Mouse (Mus musculus) gastrocnemius, postnatal 14 days (tissue): ENCODE measurements at regions not wholly inside any gene's neighbourhood (a gene's known extent, or its start where the extent isn't known, plus 50 kb on each side); places are given as distances from the start of the nearest gene placed in this dataset.
A peak's percentile ranks its signal among the peaks of the same experiment; 100 is the strongest.

Experiments
- DNase-seq: peaks from one replicate; pipeline ENCODE4 v3.0.0; 2021; ENCODE audit warnings: mixed read lengths
- intact Hi-C: fragments of 180-260 bp; cut with DNase I; formaldehyde crosslinking; loops from one replicate; pipeline ENCODE4 v1.15.1; 2025; ENCODE audit warnings: low total_unique reads

DNA sequence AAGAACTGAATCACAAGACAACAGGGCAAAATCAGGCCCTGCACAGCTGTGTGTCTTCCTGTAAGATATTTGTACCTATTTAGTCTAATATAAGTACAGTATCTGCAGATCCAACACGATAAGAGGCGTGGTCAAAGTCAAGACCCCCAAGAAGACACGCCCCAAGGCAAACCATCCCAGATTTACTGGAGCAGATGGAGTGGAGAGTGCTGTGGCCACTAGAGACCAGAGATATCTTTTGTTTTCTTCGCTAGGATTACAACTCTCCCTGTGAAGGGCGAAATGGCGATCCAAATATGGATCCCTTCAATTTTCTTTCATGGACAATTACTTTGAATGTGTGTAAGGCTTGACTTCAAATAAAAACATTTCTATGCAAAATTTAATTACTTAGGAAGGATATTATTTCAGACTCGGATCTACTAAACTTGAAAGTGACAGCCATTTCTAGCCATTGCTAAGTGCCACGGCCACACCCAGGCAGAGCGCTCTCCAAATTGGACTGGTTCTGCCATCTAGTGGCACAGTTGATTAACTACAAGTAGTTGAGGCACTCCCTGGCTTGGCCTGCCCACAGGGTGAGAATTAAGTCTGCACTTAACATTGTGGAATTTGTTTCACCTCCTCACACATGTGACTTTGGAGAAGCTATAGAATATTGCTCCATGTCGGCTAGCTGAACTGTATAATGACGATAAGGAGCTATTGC is 140.4 kb upstream of the Gm9833 start:
- intact Hi-C loops: loop anchor here (2.0 to 5.0 kb wide), 2 partner anchors 237 to 350 kb away; no protein-coding TSS in a partner anchor
- peak; percentile 65 for DNase-seq

DNA sequence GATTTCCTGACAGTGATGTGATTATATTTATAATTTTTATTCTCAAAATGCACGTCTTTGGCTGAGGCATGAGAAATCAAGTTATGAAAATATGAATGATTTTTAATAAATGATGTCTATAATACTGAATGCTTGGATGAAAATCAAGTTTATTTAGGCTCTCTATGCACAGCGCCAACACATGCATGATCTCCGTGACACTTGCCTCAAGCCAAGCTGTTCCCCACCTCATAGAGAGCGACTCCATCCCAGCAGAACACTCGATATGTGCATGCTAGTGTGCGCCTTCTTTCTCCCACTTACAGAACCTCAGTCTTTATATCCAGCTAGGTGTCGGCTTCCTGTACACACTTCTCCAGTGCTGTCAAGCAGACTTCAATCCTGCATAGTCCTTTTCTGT is 139.8 kb upstream of the Gm9833 start:
- no peak for DNase-seq
- intact Hi-C loops: loop anchor here (5.0 kb wide), 1 partner anchor 351 kb away; no protein-coding TSS in a partner anchor

DNA sequence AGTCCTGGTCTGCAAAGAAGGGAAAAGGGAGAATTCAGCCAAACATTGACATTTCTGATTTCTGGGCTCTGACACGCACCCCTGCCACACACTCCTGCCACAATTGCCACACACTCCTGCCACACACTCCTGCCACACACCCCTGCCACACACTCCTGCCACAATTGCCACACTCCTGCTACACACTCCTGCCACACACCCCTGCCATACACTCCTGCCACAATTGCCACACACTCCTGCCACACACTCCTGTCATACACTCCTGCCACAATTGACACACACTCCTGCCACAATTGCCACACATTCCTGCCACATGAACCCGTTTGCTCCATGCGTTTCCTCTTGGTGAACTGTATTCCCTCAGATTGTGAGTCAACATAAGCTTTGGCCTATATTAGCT is 130.0 kb upstream of the Gm9833 start:
- DNase-seq: no peak
- intact Hi-C loops: no loop called here

DNA sequence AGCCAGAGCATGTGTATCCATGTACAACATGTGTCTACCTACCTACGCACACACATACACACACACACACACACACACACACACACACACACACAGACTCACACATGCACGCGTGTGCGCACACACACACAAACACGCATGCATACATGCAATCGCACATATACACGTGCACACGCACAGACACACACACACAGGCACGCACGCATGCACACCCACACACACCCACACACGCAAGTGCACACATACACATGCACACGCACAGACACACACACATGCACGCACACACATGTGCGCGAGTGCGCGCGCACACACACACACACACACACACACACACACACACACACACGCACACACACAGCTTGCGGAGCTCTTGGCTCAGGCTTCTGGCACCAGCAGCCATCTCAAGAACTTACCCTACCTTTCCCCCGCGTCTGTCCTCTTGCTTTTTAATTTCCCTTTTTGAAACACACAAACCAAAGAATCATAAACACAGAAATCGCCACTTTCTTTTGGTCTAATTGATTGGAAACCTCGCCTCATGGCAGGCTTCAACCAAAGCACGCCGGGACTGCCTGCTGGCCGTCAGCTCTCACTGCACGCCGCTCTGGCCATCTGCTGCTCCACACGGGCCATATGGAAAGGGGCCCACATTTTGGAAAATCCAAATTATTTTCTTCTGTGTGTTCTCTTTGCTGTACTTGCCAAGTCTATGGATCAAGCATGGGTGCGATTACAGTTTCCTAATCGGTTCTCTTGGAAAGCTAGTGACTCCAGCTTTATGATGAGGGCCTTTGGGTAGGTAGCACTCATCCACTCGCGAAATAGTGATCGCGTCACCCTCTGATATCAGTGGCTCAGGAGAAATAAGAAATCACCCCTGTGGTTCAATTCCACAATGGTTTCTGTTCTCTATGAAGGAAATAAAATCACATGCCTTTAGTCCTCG is 127.9 kb upstream of the Gm9833 start:
- no peak for DNase-seq

DNA sequence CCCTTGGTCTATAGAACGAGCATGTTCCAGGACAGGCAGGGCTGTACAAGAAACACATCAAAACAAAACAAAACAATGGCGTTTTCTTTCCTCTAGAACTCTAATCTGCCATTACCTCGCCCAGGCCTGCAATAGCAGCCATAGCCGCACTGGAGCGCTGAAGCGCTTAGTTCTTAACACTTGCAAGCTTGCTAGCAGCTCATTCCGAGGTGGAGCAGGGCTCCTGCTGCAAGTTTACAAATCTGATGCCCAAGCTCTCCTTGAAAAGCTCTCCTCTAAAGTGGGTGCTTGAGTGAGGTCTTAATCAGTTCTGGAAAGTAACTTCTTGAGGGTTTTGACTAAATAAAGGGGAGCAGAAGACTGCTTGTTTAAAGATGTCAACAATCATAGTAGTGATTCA is 127.2 kb upstream of the Gm9833 start:
- intact Hi-C loops: no loop called here
- peak; percentile 25 for DNase-seq

More for the DNA sequence above, 127.9 kb upstream of the Gm9833 start:
- intact Hi-C loops: no loop called here
